1 mouse cellular context compared by ENCODE assay signal in the genomic region with DNA sequence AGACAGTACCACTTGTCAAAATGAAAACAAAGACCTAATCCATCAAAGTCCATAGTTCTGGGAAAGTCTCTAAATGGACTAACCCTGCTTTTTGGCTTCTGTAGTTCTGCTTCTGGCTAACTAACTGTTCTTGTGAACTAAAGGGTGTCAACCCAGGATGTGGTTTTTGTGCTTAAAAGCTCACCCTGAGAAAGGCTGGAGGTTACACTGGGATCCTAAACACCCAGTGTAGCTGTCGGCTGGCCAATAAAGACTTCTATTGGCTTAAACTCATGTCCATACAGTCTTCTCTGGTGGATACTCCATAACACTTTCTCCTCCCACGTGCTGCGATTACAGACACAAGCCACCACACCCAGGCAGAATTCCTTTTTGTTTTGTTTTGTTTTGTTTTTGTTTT.
TF ChIP-seq lines count a peak whose summit lies in the region.

No protein-coding gene starts in this region.

TF ChIP-seq in MEL, 35 proteins besides CTCF, POLR2A, EP300 and RAD21:
- no peak for TF ChIP-seq ZNF384 (IDR thresholded peaks at IDR 0.05; ENCODE audit: low read depth, low read length)
- TF ChIP-seq POLR2AphosphoS2 (IDR thresholded peaks at IDR 0.05; ENCODE audit: low read length) = no peak
- TF ChIP-seq TBP (IDR thresholded peaks at IDR 0.05; ENCODE audit: low read depth, low read length) = no peak
- no peak for TF ChIP-seq TAL1 (IDR thresholded peaks at IDR 0.05; ENCODE audit: low read length)
- no peak for TF ChIP-seq KAT2A (conservative IDR thresholded peaks at IDR 0.05; ENCODE audit: low read depth, low read length)
- TF ChIP-seq ZMIZ1 (IDR thresholded peaks at IDR 0.05; ENCODE audit: low read depth, low read length) = no peak
- TF ChIP-seq HCFC1 (IDR thresholded peaks at IDR 0.05; ENCODE audit: low read depth, low read length) = no peak
- TF ChIP-seq GABPA (IDR thresholded peaks at IDR 0.05; ENCODE audit: low read depth, low read length) = no peak
- no peak for TF ChIP-seq MYC (IDR thresholded peaks at IDR 0.05; ENCODE audit: low read depth, low read length)
- TF ChIP-seq UBTF (IDR thresholded peaks at IDR 0.05; ENCODE audit: borderline replicate concordance, insufficient read depth, low read depth, low read length) = no peak
- no peak for TF ChIP-seq MAX (IDR thresholded peaks at IDR 0.05; ENCODE audit: low read length)
- no peak for TF ChIP-seq MYB (IDR thresholded peaks at IDR 0.05; ENCODE audit: low read depth, low read length)
- no peak for TF ChIP-seq GATA1 (IDR thresholded peaks at IDR 0.05; ENCODE audit: low read depth, low read length)
- no peak for TF ChIP-seq POLR2AphosphoS5 (IDR thresholded peaks at IDR 0.05; ENCODE audit: borderline replicate concordance, low read depth, low read length)
- no peak for TF ChIP-seq BHLHE40 (IDR thresholded peaks at IDR 0.05; ENCODE audit: borderline replicate concordance, low read depth, low read length)
- no peak for TF ChIP-seq CHD2 (IDR thresholded peaks at IDR 0.05; ENCODE audit: low read length)
- TF ChIP-seq JUND (IDR thresholded peaks at IDR 0.05; ENCODE audit: low read depth, low read length) = no peak
- no peak for TF ChIP-seq NRF1 (IDR thresholded peaks at IDR 0.05; ENCODE audit: insufficient read depth, low read depth, low read length, poor library complexity, severe bottlenecking)
- no peak for TF ChIP-seq CHD1 (IDR thresholded peaks at IDR 0.05; ENCODE audit: low read depth, low read length)
- TF ChIP-seq MAZ (IDR thresholded peaks at IDR 0.05; ENCODE audit: low read depth, low read length) = no peak
